Mouse (Mus musculus) CH12.LX (cell line): Measurements from ENCODE around the gene Pald1. TPM values are rescaled to one million over a fixed set of nuclear protein-coding genes. Genes with fewer than 3 reads are reported as not detected.

ENCODE experiments used
- DNase-seq: peaks from one replicate; pipeline ENCODE4 v3.0.0-alpha.2; 2013; ENCODE audit errors: extremely low read depth
- H3K27ac ChIP-seq: 2 replicates; pipeline ENCODE4 v1.5.1; 2012; ENCODE audit warnings: low read depth, mild to moderate bottlenecking, control low read depth, moderate library complexity; ENCODE audit not compliant: insufficient read depth
- H3K27me3 ChIP-seq: replicated peaks from 2 replicates; pipeline ENCODE3; 2012; ENCODE audit warnings: inconsistent platforms
- H3K36me3 ChIP-seq, 2 experiments: replicated peaks in 1 of 2; 2 replicates each; pipeline versions ENCODE3 to v1.6.1; 2012; ENCODE audit warnings: inconsistent platforms in 1 of 2, low read length in 1 of 2, mild to moderate bottlenecking in 1 of 2, mixed read lengths in 1 of 2, moderate library complexity in 1 of 2; ENCODE audit not compliant: control insufficient read depth in 1 of 2, insufficient read depth in 1 of 2
- H3K4me1 ChIP-seq, 2 experiments: 2 replicates each; pipeline ENCODE4 v1.6.1; 2012; ENCODE audit warnings: inconsistent platforms in 1 of 2, moderate library complexity in 1 of 2; ENCODE audit not compliant: insufficient read depth in 2 of 2, control insufficient read depth in 1 of 2
- H3K4me2 ChIP-seq: 2 replicates; pipeline ENCODE4 v1.6.1; 2012; ENCODE audit warnings: low read depth, mild to moderate bottlenecking, control low read depth; ENCODE audit not compliant: poor library complexity, insufficient read depth, severe bottlenecking
- H3K4me3 ChIP-seq, 3 experiments: fragments of 150-350 bp in 1 of 3; sonication (generic) in 1 of 3; replicated peaks in 1 of 3; 2 replicates each; pipeline versions ENCODE3 to v1.5.1; 2011 to 2012; ENCODE audit warnings: low read depth in 2 of 3, low read length in 2 of 3, mild to moderate bottlenecking in 2 of 3, moderate library complexity in 2 of 3, control low read depth in 1 of 3, improper control_type of control experiment in 1 of 3, inconsistent platforms in 1 of 3, mixed read lengths in 1 of 3; ENCODE audit not compliant: poor library complexity in 1 of 3
- H3K79me2 ChIP-seq: replicated peaks from 2 replicates; pipeline ENCODE4 v1.6.1; 2012; ENCODE audit warnings: mild to moderate bottlenecking, moderate library complexity; ENCODE audit not compliant: control insufficient read depth, poor library complexity, insufficient read depth, severe bottlenecking; ENCODE audit errors: extremely low read depth
- H3K9ac ChIP-seq: 2 replicates; pipeline ENCODE4 v1.6.1; 2012; ENCODE audit warnings: low read depth, mild to moderate bottlenecking, control low read depth, moderate library complexity; ENCODE audit not compliant: insufficient read depth
- H3K9me3 ChIP-seq: replicated peaks from 2 replicates; pipeline ENCODE3; 2012; ENCODE audit warnings: low read length, inconsistent platforms, mixed read lengths
- BHLHE40 ChIP-seq: IDR thresholded peaks from 2 replicates; pipeline ENCODE4 v1.6.1; 2011; ENCODE audit warnings: mild to moderate bottlenecking, low read depth, low read length, improper control_type of control experiment
- CHD2 ChIP-seq: IDR thresholded peaks from 2 replicates; pipeline ENCODE4 v1.6.1; 2011; ENCODE audit warnings: low read length, improper control_type of control experiment
- CTCF ChIP-seq, 2 experiments: IDR thresholded peaks in 1 of 2; conservative IDR thresholded peaks in 1 of 2; 2 replicates each; pipeline ENCODE4 v1.5.1; 2011 to 2012; ENCODE audit warnings: low read depth in 2 of 2, low read length in 2 of 2, improper control_type of control experiment in 1 of 2, inconsistent platforms in 1 of 2, mild to moderate bottlenecking in 1 of 2, moderate library complexity in 1 of 2
- E2F4 ChIP-seq: IDR thresholded peaks from 2 replicates; pipeline ENCODE4 v1.6.1; 2011; ENCODE audit warnings: low read depth, low read length, improper control_type of control experiment; ENCODE audit not compliant: insufficient replicate concordance
- ELF1 ChIP-seq: IDR thresholded peaks from 2 replicates; pipeline ENCODE4 v1.6.1; 2014; ENCODE audit warnings: low read depth, mild to moderate bottlenecking, inconsistent platforms, low read length, improper control_type of control experiment
- EP300 ChIP-seq: IDR thresholded peaks from 2 replicates; pipeline ENCODE4 v1.6.1; 2011; ENCODE audit warnings: low read length, improper control_type of control experiment
- ETS1 ChIP-seq: conservative IDR thresholded peaks from 2 replicates; pipeline ENCODE4 v1.6.1; 2012; ENCODE audit warnings: low read depth, mild to moderate bottlenecking, inconsistent platforms, low read length, improper control_type of control experiment, moderate library complexity
- GABPA ChIP-seq: IDR thresholded peaks from 2 replicates; pipeline ENCODE4 v1.6.1; 2012; ENCODE audit warnings: low read depth, low read length, improper control_type of control experiment, inconsistent platforms; ENCODE audit not compliant: insufficient replicate concordance
- HCFC1 ChIP-seq: IDR thresholded peaks from 2 replicates; pipeline ENCODE4 v1.6.1; 2012; ENCODE audit warnings: low read depth, mild to moderate bottlenecking, inconsistent platforms, low read length, improper control_type of control experiment
- JUND ChIP-seq: conservative IDR thresholded peaks from 2 replicates; pipeline ENCODE4 v1.6.1; 2011; ENCODE audit warnings: low read depth, low read length, improper control_type of control experiment
- KAT2A ChIP-seq: IDR thresholded peaks from 2 replicates; pipeline ENCODE4 v1.6.1; 2012; ENCODE audit warnings: low read length, improper control_type of control experiment, inconsistent platforms; ENCODE audit not compliant: insufficient replicate concordance
- MAZ ChIP-seq: IDR thresholded peaks from 2 replicates; pipeline ENCODE4 v1.6.1; 2012; ENCODE audit warnings: low read depth, mild to moderate bottlenecking, inconsistent platforms, low read length, improper control_type of control experiment, moderate library complexity
- MEF2A ChIP-seq: IDR thresholded peaks from 2 replicates; pipeline ENCODE4 v1.6.1; 2014; ENCODE audit warnings: low read depth, mild to moderate bottlenecking, inconsistent platforms, low read length, improper control_type of control experiment, borderline replicate concordance
- MXI1 ChIP-seq: IDR thresholded peaks from 2 replicates; pipeline ENCODE4 v1.6.1; 2011; ENCODE audit warnings: mild to moderate bottlenecking, low read depth, low read length, improper control_type of control experiment
- NELFE ChIP-seq: IDR thresholded peaks from 2 replicates; pipeline ENCODE4 v1.6.1; 2011; ENCODE audit warnings: low read depth, low read length, improper control_type of control experiment
- NRF1 ChIP-seq: IDR thresholded peaks from 2 replicates; pipeline ENCODE4 v1.6.1; 2014; ENCODE audit warnings: low read depth, mild to moderate bottlenecking, inconsistent platforms, low read length, improper control_type of control experiment, moderate library complexity
- PAX5 ChIP-seq: IDR thresholded peaks from 2 replicates; pipeline ENCODE4 v1.6.1; 2012; ENCODE audit warnings: low read length, inconsistent platforms, mixed read lengths
- POLR2A ChIP-seq: IDR thresholded peaks from 2 replicates; pipeline ENCODE4 v1.6.1; 2011; ENCODE audit warnings: low read depth, mild to moderate bottlenecking, improper control_type of control experiment, low read length
- RAD21 ChIP-seq: IDR thresholded peaks from 2 replicates; pipeline ENCODE4 v1.6.1; 2011; ENCODE audit warnings: low read depth, mild to moderate bottlenecking, low read length, improper control_type of control experiment, moderate library complexity
- SMC3 ChIP-seq: IDR thresholded peaks from 2 replicates; pipeline ENCODE4 v1.6.1; 2011; ENCODE audit warnings: low read depth, low read length, improper control_type of control experiment
- USF1 ChIP-seq: IDR thresholded peaks from 2 replicates; pipeline ENCODE4 v1.6.1; 2014; ENCODE audit warnings: low read depth, mild to moderate bottlenecking, inconsistent platforms, low read length, improper control_type of control experiment
- ZC3H11A ChIP-seq: IDR thresholded peaks from 2 replicates; pipeline ENCODE4 v1.6.1; 2012; ENCODE audit warnings: low read depth, mild to moderate bottlenecking, inconsistent platforms, low read length, improper control_type of control experiment
- dilution Hi-C: fragments of 300-500 bp; cut with MboI; formaldehyde crosslinking; loops from 2 replicates; pipeline ENCODE4 v1.14.3; 2020; ENCODE audit warnings: low sequenced_read_pairs; ENCODE audit not compliant: extremely low pct_unique_long_range_greater_than_20kb, extremely low pct_ligation_motif_present
- in situ Hi-C: fragments of 300-500 bp; cut with MboI; formaldehyde crosslinking; loops from 3 replicates; pipeline ENCODE4 v1.14.3; 2019; ENCODE audit warnings: low sequenced_read_pairs, low pct_ligation_motif_present, low pct_unique_long_range_greater_than_20kb, mixed read lengths
- polyA plus RNA-seq: library from polyadenylated mRNA; unstranded; fragments of >175 nt; gene quantifications from 2 replicates; pipeline ENCODE4 v1.2.1, GENCODE M21; 2012; ENCODE audit warnings: low read depth; ENCODE audit not compliant: insufficient read length
- total RNA-seq, 2 experiments: library from RNA; depleted of rRNA; stranded (reverse); fragments of 300-350 nt in 1 of 2; fragments of >200 nt in 1 of 2; gene quantifications; 2 replicates each; pipeline ENCODE4 v1.2.3; 2012 to 2014

Gene Pald1
- total and polyA plus RNA-seq, 3 experiments = 1.5 to 2.0 (median 1.5) TPM

DNA sequence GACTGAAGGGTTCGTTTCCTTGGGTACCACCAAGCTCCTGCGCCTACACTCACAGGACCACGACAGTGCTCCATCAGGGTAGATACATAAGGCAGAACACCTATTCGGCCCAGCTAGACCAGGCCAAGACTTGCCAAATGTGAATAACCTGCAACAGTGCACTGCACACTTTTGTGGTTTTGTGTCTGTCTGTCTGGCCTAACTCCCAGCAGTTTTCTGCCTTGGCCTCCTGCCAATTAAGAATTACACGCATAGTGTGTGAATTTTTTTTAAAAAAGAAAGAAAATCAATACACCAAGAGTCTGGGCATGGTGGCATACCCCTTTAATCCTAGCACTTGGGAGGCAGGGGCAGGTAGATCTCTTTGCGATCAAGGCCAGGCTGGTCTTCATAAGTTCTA lies 44.6 kb upstream of the Pald1 start:
- dilution Hi-C loops (no loop called here), in situ Hi-C loops (no loop called here)
- Histone ChIP-seq H3K9me3 (no peaks in the 10 kb centered on the region), H3K4me2 (no peak overlapping the region), H3K36me3 (peaks cover 27 to 41% of the 10 kb centered on the region in 2 experiments), H3K27ac (no peak overlapping the region), H3K4me1 (peaks cover 2 to 9% of the 10 kb centered on the region in 2 experiments), H3K79me2 (no peaks in the 10 kb centered on the region), H3K9ac (no peak overlapping the region), H3K27me3 (no peaks in the 10 kb centered on the region), H3K4me3 (no peak overlapping the region)
- no peak for DNase-seq
- no peak for TF ChIP-seq MXI1
- no peak for TF ChIP-seq CHD2
- no peak for TF ChIP-seq HCFC1
- no peak for TF ChIP-seq KAT2A
- no peak for TF ChIP-seq CTCF (conservative IDR thresholded peaks at IDR 0.05 in 1 of 2, IDR thresholded peaks at IDR 0.05 in 1 of 2; ENCODE audit: low read depth in 2 of 2, low read length in 2 of 2)
- no peak for TF ChIP-seq EP300
- no peak for TF ChIP-seq MEF2A

GRCm38 (mm10) chr10:61426251-61426757 lies 43.0 kb upstream of the Pald1 start:
- no peak overlapping the region for H3K27ac ChIP-seq
- TF ChIP-seq NRF1 (no peak), GABPA (no peak), POLR2A (no peak), SMC3 (no peak), USF1 (no peak), PAX5 (no peak), ELF1 (no peak), JUND (no peak), CTCF (conservative IDR thresholded peaks at IDR 0.05 in 1 of 2, IDR thresholded peaks at IDR 0.05 in 1 of 2; ENCODE audit: low read depth in 2 of 2, low read length in 2 of 2) (no peak), BHLHE40 (no peak), ETS1 (no peak), E2F4 (no peak), ZC3H11A (no peak), MAZ (no peak), RAD21 (no peak), MXI1 (no peak), NELFE (no peak)
- no peaks in the 10 kb centered on the region for H3K27me3 ChIP-seq
- H3K79me2 ChIP-seq = no peaks in the 10 kb centered on the region
- H3K9me3 ChIP-seq = no peaks in the 10 kb centered on the region
- H3K4me2 ChIP-seq = no peak overlapping the region
- H3K36me3 ChIP-seq = peaks cover 19 to 33% of the 10 kb centered on the region in 2 experiments
- no peak for DNase-seq
- peaks cover 5 to 10% of the 10 kb centered on the region in 2 experiments for H3K4me1 ChIP-seq
- in situ Hi-C loops = no loop called here
- no peak overlapping the region for H3K9ac ChIP-seq
- H3K4me3 ChIP-seq = no peak overlapping the region
- dilution Hi-C loops = no loop called here
